Mouse (Mus musculus): ENCODE measurements around the gene Eif4g1. TPM values are rescaled to one million over a fixed set of nuclear protein-coding genes. Genes with fewer than 3 reads are reported as not detected.

Gene Eif4g1
- total RNA-seq, 2 experiments from 2014 or later = 289 to 306 TPM

- DNase-seq (ENCODE audit: extremely low spot score in 1 of 2, low spot score in 1 of 2) = no peak
Observed at GRCm38 (mm10) chr16:20722736-20723135, 54.6 kb downstream of the Eif4g1 start.

GRCm38 (mm10) chr16:20723247-20723646, 55.1 kb downstream of the Eif4g1 start:
- DNase-seq (ENCODE audit: extremely low spot score in 1 of 2, low spot score in 1 of 2) = no peak

DNA sequence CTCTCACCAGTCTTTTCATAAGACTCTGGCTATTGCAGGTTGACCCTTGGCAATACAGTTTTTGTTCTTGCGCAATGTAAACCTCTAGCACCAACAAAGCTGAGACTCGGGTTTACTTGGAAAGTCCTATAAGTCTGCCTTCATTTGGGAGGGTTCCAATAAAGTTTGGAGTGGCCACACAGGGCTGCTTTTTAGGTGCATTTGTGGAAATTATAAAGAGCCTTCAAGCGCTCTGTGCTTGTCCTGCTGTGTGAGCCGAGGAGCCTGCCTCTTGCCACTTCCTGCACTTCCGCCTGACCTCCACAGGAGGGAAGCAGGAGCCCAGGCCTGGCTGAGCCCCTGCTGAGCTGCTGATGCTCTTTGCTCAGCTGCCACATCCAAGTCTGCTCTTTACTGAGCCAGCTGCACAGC, 56.2 kb downstream of the Eif4g1 start:
- DNase-seq (ENCODE audit: extremely low spot score in 1 of 2, low spot score in 1 of 2) = no peak

DNA sequence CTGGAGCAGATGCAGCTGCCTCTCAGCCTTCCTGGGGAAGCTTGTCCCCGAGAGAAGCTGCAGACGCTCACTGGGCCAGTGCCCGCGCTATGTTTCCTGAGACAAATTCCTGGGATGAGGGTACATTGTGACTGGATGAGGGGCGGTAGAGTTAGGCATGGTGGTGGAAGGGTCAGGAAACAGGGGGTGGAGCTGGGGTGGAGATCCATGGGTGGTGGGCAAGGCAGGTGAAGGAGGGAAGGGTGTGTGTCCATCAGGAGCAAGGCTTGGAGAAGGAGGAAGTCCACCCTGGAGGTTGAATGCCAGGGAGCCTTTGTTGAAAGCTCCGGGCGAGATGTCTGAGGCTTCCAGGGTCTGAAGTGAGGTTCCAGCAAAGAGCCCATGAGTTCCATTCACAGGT, 57.2 kb downstream of the Eif4g1 start:
- DNase-seq (ENCODE audit: extremely low spot score in 1 of 2, low spot score in 1 of 2) = no peak

- no peak for DNase-seq (ENCODE audit: extremely low spot score in 1 of 2, low spot score in 1 of 2)
Observed at GRCm38 (mm10) chr16:20725750-20726149, 57.6 kb downstream of the Eif4g1 start.

- no peak for DNase-seq (ENCODE audit: extremely low spot score in 1 of 2, low spot score in 1 of 2)
Observed at GRCm38 (mm10) chr16:20726384-20726783, 58.3 kb downstream of the Eif4g1 start.

DNA sequence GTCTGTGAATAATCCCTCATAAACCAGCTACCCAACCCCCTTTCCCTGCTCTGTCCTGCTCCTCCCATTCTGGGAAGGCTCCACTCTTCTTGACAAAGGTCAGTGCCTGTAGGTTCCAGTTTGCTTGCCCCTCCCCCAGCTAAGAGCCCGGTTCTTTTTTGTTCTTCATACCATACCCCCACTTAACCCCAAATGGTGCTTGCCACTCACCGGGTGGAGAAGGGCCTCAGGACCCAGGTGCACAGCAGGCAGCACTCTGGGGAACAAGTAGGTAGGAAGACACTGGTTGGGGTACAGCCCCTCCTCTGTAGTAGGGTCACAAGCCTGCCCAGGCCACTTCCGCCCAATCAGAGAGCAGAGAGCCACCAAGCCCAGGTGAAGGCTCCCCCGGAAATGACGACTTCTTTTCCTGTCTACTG, 62.2 kb downstream of the Eif4g1 start:
- DNase-seq (ENCODE audit: extremely low spot score in 1 of 2, low spot score in 1 of 2) = no peak

DNA sequence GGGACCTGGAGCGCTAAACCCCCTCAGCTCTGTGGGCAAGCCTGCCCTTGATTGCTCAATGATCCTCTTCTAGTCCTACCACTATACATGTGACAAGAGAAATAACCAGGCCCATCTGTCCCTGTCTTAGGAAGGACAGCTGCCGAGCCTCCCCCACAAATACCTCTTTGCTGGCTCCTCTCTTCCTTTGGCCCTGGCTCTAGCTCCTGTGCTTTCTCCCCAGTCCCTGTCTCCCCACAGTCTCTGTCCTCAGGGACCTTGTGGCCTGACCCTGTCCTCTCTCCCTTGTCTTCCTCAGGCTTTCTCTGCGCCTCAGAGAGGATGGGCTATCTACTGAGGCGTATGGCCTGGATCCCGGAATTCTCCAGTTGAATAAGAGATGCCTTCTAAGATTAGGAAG, 63.6 kb downstream of the Eif4g1 start:
- no peak for DNase-seq (ENCODE audit: extremely low spot score in 1 of 2, low spot score in 1 of 2)

DNA sequence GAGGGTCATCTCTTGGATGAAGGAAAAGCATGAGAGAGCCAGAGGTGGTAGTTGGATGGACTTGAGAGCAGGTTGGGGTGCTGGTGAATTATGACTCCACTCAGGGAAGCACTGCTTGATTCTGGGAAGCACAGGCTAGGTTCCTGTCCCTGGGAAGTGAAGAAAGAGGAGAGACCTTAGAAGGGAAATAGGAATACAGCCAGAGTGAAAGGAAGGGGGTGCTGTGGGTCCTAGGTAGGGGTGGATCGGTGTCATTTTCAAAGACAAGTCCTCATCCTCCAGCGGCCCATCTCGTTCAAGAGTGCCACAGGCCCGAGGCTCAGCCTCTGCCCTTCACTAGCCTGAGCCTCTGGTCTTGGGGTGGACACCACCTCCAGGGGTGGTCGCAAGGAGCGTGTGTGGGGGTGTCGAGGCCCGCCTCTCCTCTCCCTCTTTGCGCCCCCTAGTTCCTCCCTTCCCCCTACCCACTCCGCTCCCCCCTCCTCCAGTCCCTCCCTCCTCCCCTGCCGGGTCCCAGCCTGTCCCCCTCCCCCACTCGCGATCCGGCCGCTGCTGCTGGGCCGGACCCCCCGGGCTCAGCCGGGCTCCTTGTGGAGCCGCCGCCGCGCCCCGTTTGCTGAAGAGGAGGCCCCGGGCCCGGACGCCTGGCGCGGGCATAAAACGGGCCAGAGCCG, 64.3 kb downstream of the Eif4g1 start:
- DNase-seq (ENCODE audit: extremely low spot score in 1 of 2, low spot score in 1 of 2) = no peak

DNA sequence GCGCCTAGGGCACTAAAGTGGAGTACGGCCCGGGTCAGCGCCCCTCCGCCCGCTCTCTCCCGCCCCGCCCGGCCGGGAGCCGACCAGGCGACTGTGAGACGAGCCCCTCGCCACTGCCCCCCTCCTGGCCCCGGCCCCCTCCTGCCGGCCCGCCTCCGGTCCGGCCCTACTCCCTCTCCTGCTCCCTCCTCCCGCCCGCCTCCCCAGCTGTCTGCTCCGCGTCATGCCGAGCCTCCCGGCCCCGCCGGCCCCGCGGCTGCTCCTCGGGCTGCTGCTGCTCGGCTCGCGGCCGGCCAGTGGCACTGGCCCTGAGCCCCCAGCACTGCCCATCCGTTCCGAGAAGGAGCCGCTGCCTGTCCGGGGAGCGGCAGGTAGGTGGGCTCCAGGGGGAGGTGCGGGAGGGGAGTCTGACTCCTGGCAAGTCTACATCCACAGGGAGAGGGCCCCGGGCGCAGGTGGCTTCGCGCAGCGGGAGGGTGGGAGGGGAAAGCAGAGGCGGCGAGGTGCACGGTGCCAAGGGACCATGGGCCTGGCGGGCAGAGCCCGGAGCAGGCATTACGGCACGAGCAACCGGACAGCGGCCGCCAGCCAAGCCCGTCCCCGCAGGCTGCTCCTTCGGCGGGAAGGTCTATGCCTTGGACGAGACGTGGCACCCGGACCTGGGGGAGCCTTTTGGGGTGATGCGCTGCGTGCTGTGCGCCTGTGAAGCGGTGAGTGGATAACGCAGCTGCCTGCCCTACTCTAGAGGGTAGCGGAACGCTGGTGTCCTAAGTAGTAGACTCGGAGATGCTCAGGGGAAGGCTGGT, 65.0 kb downstream of the Eif4g1 start, which contains the start of gene Chrd:
Gene Chrd, plus strand, starts transcription at position 203 of the 806 bp plus-strand sequence.
- DNase-seq (ENCODE audit: extremely low spot score in 1 of 2, low spot score in 1 of 2) = no peak

DNA sequence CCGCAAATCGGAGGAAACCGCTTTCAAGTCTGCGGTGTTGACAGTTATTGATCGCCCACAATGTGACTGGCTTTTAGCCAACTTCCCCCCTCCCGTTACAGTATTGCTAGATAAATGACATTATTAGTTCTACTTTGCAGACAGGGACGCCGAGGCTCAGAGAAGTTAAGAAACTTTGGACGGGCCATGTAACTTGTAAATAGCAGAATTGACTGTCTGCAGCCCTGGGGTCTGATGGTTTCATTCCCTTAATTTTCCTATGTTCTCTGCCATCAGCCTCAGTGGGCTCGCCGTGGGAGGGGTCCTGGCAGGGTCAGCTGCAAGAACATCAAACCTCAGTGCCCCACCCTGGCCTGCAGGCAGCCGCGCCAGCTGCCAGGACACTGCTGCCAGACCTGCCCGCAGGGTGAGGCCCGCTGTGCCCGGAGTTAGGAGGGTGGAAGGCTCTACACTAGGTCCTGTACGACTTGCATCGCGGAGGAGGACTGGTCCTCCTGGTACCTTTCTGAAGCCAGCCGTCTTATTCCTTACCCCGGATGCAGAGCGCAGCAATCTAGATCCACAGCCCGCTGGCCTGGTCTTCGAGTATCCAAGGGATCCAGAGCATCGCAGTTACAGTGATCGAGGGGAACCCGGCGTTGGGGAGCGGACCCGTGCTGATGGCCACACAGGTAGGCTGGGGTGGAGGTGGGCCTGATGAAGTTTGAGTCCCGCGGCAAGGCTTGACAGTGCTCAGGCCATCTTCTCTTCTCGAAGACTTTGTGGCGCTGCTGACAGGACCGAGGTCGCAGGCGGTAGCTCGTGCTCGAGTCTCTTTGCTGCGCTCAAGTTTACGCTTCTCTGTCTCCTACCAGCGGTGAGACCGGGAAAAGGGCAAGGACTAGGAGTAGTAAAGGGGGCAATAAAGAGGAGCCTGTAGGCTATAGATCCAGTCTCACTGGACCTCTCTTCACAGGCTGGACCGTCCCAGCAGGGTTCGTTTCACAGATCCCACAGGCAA, 65.9 kb downstream of the Eif4g1 start, which contains the start of gene Thpo:
Gene Thpo, minus strand, starts transcription at position 781 of the 1,000 bp plus-strand sequence.
- no peak for DNase-seq (ENCODE audit: extremely low spot score in 1 of 2, low spot score in 1 of 2)

- DNase-seq (ENCODE audit: extremely low spot score in 1 of 2, low spot score in 1 of 2) = no peak
Observed at GRCm38 (mm10) chr16:20735651-20736050, 67.5 kb downstream of the Eif4g1 start.

DNA sequence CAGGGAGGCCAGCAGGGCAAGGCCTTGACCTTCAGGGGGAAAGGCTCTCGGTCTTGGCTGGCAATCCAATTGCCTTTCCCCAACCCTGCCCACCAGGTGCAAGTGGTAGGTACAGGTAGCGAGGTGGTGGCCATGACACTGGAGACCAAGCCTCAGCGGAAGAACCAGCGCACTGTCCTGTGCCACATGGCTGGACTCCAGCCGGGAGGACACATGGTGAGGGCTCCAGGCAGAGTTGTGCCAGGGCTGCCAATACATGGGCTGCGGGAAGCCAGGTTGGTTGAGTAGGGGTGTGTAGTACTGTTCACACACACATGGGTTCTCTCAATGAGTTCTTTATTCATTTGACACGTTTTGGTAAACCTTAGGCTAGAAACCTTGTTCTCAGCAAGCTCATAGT, 68.1 kb downstream of the Eif4g1 start:
- DNase-seq (ENCODE audit: extremely low spot score in 1 of 2, low spot score in 1 of 2) = no peak

DNA sequence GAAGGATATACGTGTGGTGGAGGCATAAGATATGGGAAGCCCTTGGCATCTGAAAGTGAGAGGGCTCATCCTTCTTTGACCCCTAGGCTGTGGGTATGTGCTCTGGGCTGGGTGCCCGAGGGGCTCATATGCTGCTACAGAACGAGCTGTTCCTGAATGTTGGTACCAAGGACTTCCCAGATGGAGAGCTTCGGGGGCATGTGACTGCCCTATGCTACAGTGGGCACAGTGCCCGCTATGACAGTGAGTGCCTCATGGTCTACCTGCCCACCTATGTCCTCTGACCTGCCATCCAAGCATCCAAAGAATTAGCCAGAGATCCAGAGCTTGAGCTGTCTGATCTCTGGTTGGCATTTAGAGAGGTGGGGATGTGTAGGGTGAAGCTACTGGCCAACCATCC, 68.7 kb downstream of the Eif4g1 start:
- DNase-seq (ENCODE audit: extremely low spot score in 1 of 2, low spot score in 1 of 2) = no peak

GRCm38 (mm10) chr16:20739845-20740244, 71.7 kb downstream of the Eif4g1 start:
- DNase-seq (ENCODE audit: extremely low spot score in 1 of 2, low spot score in 1 of 2) = no peak

Other genes starting within 250 kb of the Eif4g1 start
- gene Abcc5, start 241.9 kb upstream of the Eif4g1 start, total RNA-seq (2021) = 100 to 1,000 TPM; 168 to 224 TPM
- gene Eif2b5, start 169.5 kb upstream of the Eif4g1 start, total RNA-seq (2021) = 10 to 100 TPM; 46.0 to 53.3 TPM
- gene Dvl3, start 151.3 kb upstream of the Eif4g1 start, total RNA-seq (2021) = 10 to 100 TPM; 57.2 to 68.3 TPM
- gene Ap2m1, start 132.8 kb upstream of the Eif4g1 start, total RNA-seq (2021) = 100 to 1,000 TPM; 753 to 800 TPM
- gene Abcf3, start 119.7 kb upstream of the Eif4g1 start, total RNA-seq (2021) = 10 to 100 TPM; 79.4 to 89.4 TPM
- 10 to 100 TPM; 22.8 to 24.2 TPM for gene Vwa5b2, start 78.8 kb upstream of the Eif4g1 start, total RNA-seq (2021)
- gene Eef1akmt4, start 56.7 kb upstream of the Eif4g1 start, total RNA-seq (2021) = 1 to 10 TPM; 2.7 to 3.1 TPM
- not detected for gene Gm49333, start 56.7 kb upstream of the Eif4g1 start, total RNA-seq (2021)
- 10 to 100 TPM; 14.2 to 15.7 TPM for gene Alg3, start 56.6 kb upstream of the Eif4g1 start, total RNA-seq (2021)
- gene Camk2n2, start 47.0 kb upstream of the Eif4g1 start, total RNA-seq (2021) = 10 to 100 TPM; 85.0 to 97.0 TPM
- 10 to 100 TPM; 24.8 to 30.6 TPM for gene Ece2, start 38.5 kb upstream of the Eif4g1 start, total RNA-seq (2021)
- 100 to 1,000 TPM; 220 to 240 TPM for gene Psmd2, start 16.7 kb upstream of the Eif4g1 start, total RNA-seq (2021)
- gene Fam131a, start 24.9 kb downstream of the Eif4g1 start, total RNA-seq (2021) = 100 to 1,000 TPM; 489 to 490 TPM
- gene Polr2h, start 49.4 kb downstream of the Eif4g1 start, total RNA-seq (2021) = 10 to 100 TPM; 24.8 to 26.2 TPM
- 10 to 100 TPM; 63.8 to 76.4 TPM for gene Clcn2, start 49.4 kb downstream of the Eif4g1 start, total RNA-seq (2021)
- gene Chrd, start 64.8 kb downstream of the Eif4g1 start, total RNA-seq (2021) = 10 to 100 TPM; 62.2 to 79.5 TPM
- 10 to 100 TPM in 1 of 2 experiments, 1 to 10 TPM in 1; 9.0 to 14.2 TPM for gene Thpo, start 66.2 kb downstream of the Eif4g1 start, total RNA-seq (2021)

Measured in layer of hippocampus, postnatal 25 days (tissue).